ENCODE assay signal across 27 mouse cellular contexts in the genomic region with DNA sequence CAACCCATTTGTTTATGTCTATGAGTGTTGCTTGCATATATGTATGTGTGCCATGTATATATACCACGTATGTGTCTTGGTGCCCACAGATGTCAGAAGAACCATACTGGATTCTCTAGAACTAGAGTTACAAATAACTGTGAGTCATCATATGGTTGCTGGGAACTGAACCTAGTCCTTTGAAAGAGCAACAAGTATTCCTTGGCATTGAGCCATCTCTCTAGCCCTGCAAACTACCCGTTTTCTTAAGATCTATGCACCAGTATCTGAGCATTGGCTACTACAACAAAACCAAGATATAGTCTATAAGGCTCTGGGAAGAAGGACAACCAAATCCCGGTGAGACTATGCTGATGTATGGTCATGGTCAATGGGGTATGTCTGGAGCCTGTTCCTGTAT. TPM values are rescaled to one million over a fixed set of nuclear protein-coding genes. Genes with fewer than 3 reads are reported as not detected.
DNase-seq lines count a peak whose midpoint lies in the region; ATAC-seq and TF ChIP-seq lines count a peak whose summit lies in the region.
"Had no signal": no experiment of that assay in that cellular context is flagged by ENCODE, and none has a peak within 500 bp of the region (broad histone marks: within the 10 kb centered on the region; RNA-seq: fewer than 3 reads in every experiment).

No protein-coding gene starts in this region.

- 68% methylated on average over 3 of the region's 3 CpGs for WGBS in lung, postnatal 0 days

- H3K4me3 ChIP-seq in G1E (ENCODE audit: low read depth, low read length): peak overlapping the region; percentile 36; the same call in 1 of the 2 replicates
- no peak overlapping the region for H3K4me3 ChIP-seq in lung, postnatal 0 days (ENCODE audit: low read depth, low read length)
- H3K4me3 ChIP-seq: embryonic facial prominence, embryonic 13.5 days; embryonic facial prominence, embryonic 15.5 days; erythroblast, embryonic 14.5 days; forebrain, embryonic 10.5 days; forebrain, embryonic 12.5 days had no signal

- H3K4me2 ChIP-seq in lung, postnatal 0 days (replicated peaks; ENCODE audit: low read depth, low read length): no peak overlapping the region
- H3K4me2 ChIP-seq: embryonic facial prominence, embryonic 13.5 days; embryonic facial prominence, embryonic 15.5 days; forebrain, embryonic 12.5 days had no signal

- no peaks in the 10 kb centered on the region for H3K27me3 ChIP-seq in G1E (ENCODE audit: insufficient read depth, low read length)
- no peaks in the 10 kb centered on the region for H3K27me3 ChIP-seq in lung, postnatal 0 days (replicated peaks; ENCODE audit: insufficient read depth, low read length)
- H3K27me3 ChIP-seq: CH12.LX; embryonic facial prominence, embryonic 13.5 days; embryonic facial prominence, embryonic 15.5 days; forebrain, embryonic 12.5 days had no signal

- TF ChIP-seq EP300 in lung, postnatal 0 days (IDR thresholded peaks at IDR 0.05): no peak

- H3K36me3 ChIP-seq in G1E (replicated peaks): peaks cover 89% of the 10 kb centered on the region
- peaks cover 40% of the 10 kb centered on the region for H3K36me3 ChIP-seq in lung, postnatal 0 days (ENCODE audit: insufficient read depth, low read length)

- no peak for ATAC-seq in G1E (ENCODE audit: extremely low read depth, insufficient number of reproducible peaks, low FRiP score, poor library complexity, severe bottlenecking)
- no peak for ATAC-seq in lung, postnatal 0 days
- ATAC-seq: CD4-positive, CD25-positive, alpha-beta regulatory T cell, adult 4 months; forebrain, embryonic 14.5 days; forebrain, embryonic 16.5 days had no signal

- H3K9me3 ChIP-seq in G1E (replicated peaks): no peaks in the 10 kb centered on the region
- no peaks in the 10 kb centered on the region for H3K9me3 ChIP-seq in lung, postnatal 0 days (ENCODE audit: low read length)
- H3K9me3 ChIP-seq: embryonic facial prominence, embryonic 13.5 days; embryonic facial prominence, embryonic 15.5 days; forebrain, embryonic 10.5 days; forebrain, embryonic 12.5 days had no signal

- no peak overlapping the region for H3K27ac ChIP-seq in lung, postnatal 0 days (ENCODE audit: low read length)
- H3K27ac ChIP-seq: embryonic facial prominence, embryonic 13.5 days; embryonic facial prominence, embryonic 15.5 days; forebrain, embryonic 10.5 days; forebrain, embryonic 12.5 days had no signal

- H3K9ac ChIP-seq in lung, postnatal 0 days (replicated peaks; ENCODE audit: low read depth): no peak overlapping the region
- H3K9ac ChIP-seq: embryonic facial prominence, embryonic 13.5 days; embryonic facial prominence, embryonic 15.5 days; forebrain, embryonic 12.5 days had no signal

- peaks cover 31% of the 10 kb centered on the region for H3K4me1 ChIP-seq in G1E (ENCODE audit: insufficient read depth, low read depth, low read length)
- H3K4me1 ChIP-seq in lung, postnatal 0 days (ENCODE audit: insufficient read depth, low read depth, low read length): no peaks in the 10 kb centered on the region
- H3K4me1 ChIP-seq: embryonic facial prominence, embryonic 13.5 days; embryonic facial prominence, embryonic 15.5 days; forebrain, embryonic 10.5 days; forebrain, embryonic 12.5 days had no signal

- TF ChIP-seq CTCF in G1E (IDR thresholded peaks at IDR 0.05; ENCODE audit: low read depth, low read length): no peak
- TF ChIP-seq CTCF in lung, postnatal 0 days (IDR thresholded peaks at IDR 0.05): no peak

- DNase-seq in 3T3-L1 (ENCODE audit: low read depth, low spot score) (peak; percentile 19), G1E (ENCODE audit: low spot score) (no peak), MEL-GATA-1-ER (ENCODE audit: extremely low read depth, low read depth) (peak; percentile 38)
- no peak for DNase-seq in lung, postnatal 0 days (ENCODE audit: low spot score)
- DNase-seq in gastrocnemius, postnatal 10 days: no peak
- no peak for DNase-seq in adrenal gland, adult 18-20 months (ENCODE audit: low spot score in 2 of 2)
- DNase-seq: adrenal gland, adult 8-10 months; adrenal gland, postnatal 14 days; adrenal gland, postnatal 36 days; B cell, adult 2 months; cerebellum, adult 11 months; cerebellum, adult 18-20 months; cerebellum, adult 8-10 months; cerebellum, adult 9-11 months; cerebellum, postnatal 14 days; cerebellum, postnatal 36 days; embryo, embryonic 11 days had no signal

RNA-seq across cellular contexts. Expression of a gene that starts 33.6 kb away (rescaled TPM):
- total RNA-seq in G1E (2014; fragmentation: Nextera tagmentation): not detected in 2 replicates
- total RNA-seq in G1E (2017): 0.05 and 0.06 TPM in 2 replicates
- not detected in 2 replicates for polyA plus RNA-seq in G1E (2012)
- 20.2 and 22.2 TPM in 2 replicates for polyA plus RNA-seq in lung, postnatal 0 days (2015; fragmentation: Nextera tagmentation; extraction: Ambion mirVana)
- not detected for total RNA-seq in gastrocnemius, postnatal 10 days (2021)
- 1 to 10 TPM; 1.7 to 3.5 TPM for total RNA-seq in adrenal gland, adult 18-20 months (2021)
- total RNA-seq: common myeloid progenitor, adult 5-6 weeks had no signal
- polyA plus RNA-seq: erythroblast, embryonic 14.5 days had no signal

RNA-seq across cellular contexts. Expression of a gene that starts 54.4 kb away (rescaled TPM):
- total RNA-seq in G1E (2014; fragmentation: Nextera tagmentation): 14.3 and 28.3 TPM in 2 replicates
- 10.9 and 11.7 TPM in 2 replicates for total RNA-seq in G1E (2017)
- polyA plus RNA-seq in G1E (2012): 3.0 and 5.0 TPM in 2 replicates
- polyA plus RNA-seq in lung, postnatal 0 days (2015; fragmentation: Nextera tagmentation; extraction: Ambion mirVana): 2.8 and 3.7 TPM in 2 replicates
- 1 to 10 TPM; 4.9 to 8.4 TPM for total RNA-seq in gastrocnemius, postnatal 10 days (2021)
- total RNA-seq in adrenal gland, adult 18-20 months (2021): 10 to 100 TPM; 11.9 to 12.8 TPM

Comparison
In these comparisons a context has a peak if more than half of its experiments do, and no peak if none do; other contexts are left out.
1. DNase-seq: peak in 3T3-L1 (single experiment) and MEL-GATA-1-ER (single experiment); none in G1E (single experiment), lung, postnatal 0 days (single experiment), gastrocnemius, postnatal 10 days (single experiment) and adrenal gland, adult 18-20 months (0 of 2).